Mouse (Mus musculus) lung, embryonic 16.5 days (tissue): ENCODE measurements around the gene Trappc6b. TPM values are rescaled to one million over a fixed set of nuclear protein-coding genes. Genes with fewer than 3 reads are reported as not detected.
A peak's percentile ranks its signal among the peaks of the same experiment; 100 is the strongest.
"Not testable (repeated sequence)": the region's sequence is repeated elsewhere in the genome, so short reads cannot be mapped to it uniquely, and the experiment has no call there.

Source experiments
- ATAC-seq: fragments of 200-750 bp; cut with Nextera tagmentation; 2 replicates; pipeline ENCODE4 v1.8.0; 2017; ENCODE audit warnings: low read depth, mild to moderate bottlenecking, moderate library complexity
- H3K27ac ChIP-seq: fragments of 300-500 bp; sonication (generic); 2 replicates; pipeline ENCODE4 v1.5.1; 2014; ENCODE audit warnings: mild to moderate bottlenecking, control low read depth, low read length
- H3K27me3 ChIP-seq: fragments of 300-500 bp; sonication (generic); 2 replicates; pipeline ENCODE4 v1.6.1; 2014; ENCODE audit warnings: low read depth, low read length, mixed read lengths; ENCODE audit not compliant: control insufficient read depth, insufficient read depth
- H3K36me3 ChIP-seq: fragments of 300-500 bp; sonication (generic); 2 replicates; pipeline ENCODE4 v1.6.1; 2014; ENCODE audit warnings: low read length; ENCODE audit not compliant: control insufficient read depth, insufficient read depth
- H3K4me1 ChIP-seq: fragments of 300-500 bp; sonication (generic); replicated peaks from 2 replicates; pipeline ENCODE4 v1.6.1; 2014; ENCODE audit warnings: low read length, mixed read lengths; ENCODE audit not compliant: control insufficient read depth, insufficient read depth
- H3K4me2 ChIP-seq: fragments of 300-500 bp; sonication (generic); 2 replicates; pipeline ENCODE4 v1.6.1; 2014; ENCODE audit warnings: low read depth, low read length, control low read depth
- H3K4me3 ChIP-seq: fragments of 300-500 bp; sonication (generic); 2 replicates; pipeline ENCODE4 v1.5.1; 2014; ENCODE audit warnings: mild to moderate bottlenecking, low read length, control low read depth
- H3K9ac ChIP-seq: fragments of 300-500 bp; sonication (generic); 2 replicates; pipeline ENCODE4 v1.6.1; 2014; ENCODE audit warnings: low read length, control low read depth
- H3K9me3 ChIP-seq: fragments of 300-500 bp; sonication (generic); 2 replicates; pipeline ENCODE4 v1.6.1; 2016; ENCODE audit warnings: low read length; ENCODE audit not compliant: control insufficient read depth
- WGBS: fragments of 180-500 bp; shearing (Covaris S2); extraction: QIAGEN DNeasy Blood & Tissue Kit; methylation state at CpG from one replicate; pipeline ENCODE4 v1.1.7; 2014; 5-methylcytosine and 5-hydroxymethylcytosine counted together
- polyA plus RNA-seq: library from polyadenylated mRNA; unstranded; fragments of >200 nt; fragmentation: Nextera tagmentation; extraction: Ambion mirVana; gene quantifications from 2 replicates; pipeline ENCODE4 v1.2.1, GENCODE M21; 2015

Gene Trappc6b
- polyA plus RNA-seq, 1 experiment from 2014 or later: 97.0 TPM

- H3K4me2 ChIP-seq: no peak overlapping the region
- ATAC-seq: no peak
- H3K9me3 ChIP-seq: no peaks in the 10 kb centered on the region
- 78% methylated on average over 8 of the region's 8 CpGs for WGBS
- H3K36me3 ChIP-seq: peaks cover 16% of the 10 kb centered on the region
- no peak overlapping the region for H3K27ac ChIP-seq
- no peak overlapping the region for H3K4me3 ChIP-seq
- no peak overlapping the region for H3K9ac ChIP-seq
- H3K4me1 ChIP-seq: peaks cover 16% of the 10 kb centered on the region
- no peaks in the 10 kb centered on the region for H3K27me3 ChIP-seq
Measured at GRCm38 (mm10) chr12:59064837-59065236, 3.6 kb upstream of the Trappc6b start.

DNA sequence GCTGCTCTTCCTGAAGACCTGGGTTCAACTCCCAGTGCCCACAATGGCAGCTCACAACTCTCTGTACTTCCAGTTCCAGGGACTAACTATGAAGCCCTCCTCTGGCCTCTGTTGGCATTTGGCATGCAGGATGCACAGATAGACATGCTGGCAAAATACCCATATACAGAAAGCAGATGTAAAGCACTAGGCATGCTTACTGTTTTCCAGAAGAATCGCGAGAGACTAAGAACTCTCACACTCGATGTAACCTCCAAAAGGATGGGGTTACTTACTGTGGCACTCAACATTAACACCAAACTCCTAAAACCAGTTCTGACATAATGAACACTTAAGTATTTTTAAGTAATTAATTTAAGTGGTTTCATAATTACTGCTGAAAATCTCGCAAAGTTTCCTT, 950 bp downstream of the Trappc6b start:
- no peak for ATAC-seq

GRCm38 (mm10) chr12:59058242-59058641, 3.0 kb downstream of the Trappc6b start:
- H3K4me1 ChIP-seq, H3K4me3 ChIP-seq, H3K27ac ChIP-seq, H3K4me2 ChIP-seq, ATAC-seq, H3K27me3 ChIP-seq, H3K9ac ChIP-seq, H3K9me3 ChIP-seq: not testable (repeated sequence)
- 77% methylated on average over 5 of the region's 5 CpGs for WGBS
- peaks cover 15% of the 10 kb centered on the region for H3K36me3 ChIP-seq

More for the DNA sequence above, 950 bp downstream of the Trappc6b start:
- no peaks in the 10 kb centered on the region for H3K27me3 ChIP-seq
- H3K4me1 ChIP-seq: peaks cover 10% of the 10 kb centered on the region; the same call in 1 of the 2 replicates
- 37% methylated on average over 4 of the region's 4 CpGs for WGBS
- H3K36me3 ChIP-seq: peaks cover 13% of the 10 kb centered on the region
- H3K4me2 ChIP-seq: peak overlapping the region; percentile 80
- H3K9me3 ChIP-seq: no peaks in the 10 kb centered on the region
- peak overlapping the region; percentile 84 for H3K4me3 ChIP-seq
- H3K27ac ChIP-seq: peak overlapping the region; percentile 91
- peak overlapping the region; percentile 95 for H3K9ac ChIP-seq

- 96% methylated on average over 11 of the region's 11 CpGs for WGBS
- ATAC-seq: no peak
Measured at GRCm38 (mm10) chr12:59056222-59056621, 5.0 kb downstream of the Trappc6b start.

GRCm38 (mm10) chr12:59055196-59055850, 5.9 kb downstream of the Trappc6b start:
- no peaks in the 10 kb centered on the region for H3K27me3 ChIP-seq
- no peak overlapping the region for H3K4me3 ChIP-seq
- no peak overlapping the region for H3K9ac ChIP-seq
- peaks cover 8% of the 10 kb centered on the region; the same call in 1 of the 2 replicates for H3K4me1 ChIP-seq
- ATAC-seq: no peak
- H3K4me2 ChIP-seq: no peak overlapping the region
- WGBS: 60% methylated on average over 4 of the region's 4 CpGs
- H3K27ac ChIP-seq: no peak overlapping the region
- H3K36me3 ChIP-seq: peaks cover 15% of the 10 kb centered on the region
- H3K9me3 ChIP-seq: no peaks in the 10 kb centered on the region

More at GRCm38 (mm10) chr12:59056222-59056621, 5.0 kb downstream of the Trappc6b start:
- no peak overlapping the region for H3K4me2 ChIP-seq
- no peak overlapping the region for H3K4me3 ChIP-seq
- peaks cover 8% of the 10 kb centered on the region; the same call in 1 of the 2 replicates for H3K4me1 ChIP-seq
- no peak overlapping the region for H3K9ac ChIP-seq
- peaks cover 15% of the 10 kb centered on the region for H3K36me3 ChIP-seq
- no peaks in the 10 kb centered on the region for H3K27me3 ChIP-seq
- H3K9me3 ChIP-seq: no peaks in the 10 kb centered on the region
- H3K27ac ChIP-seq: no peak overlapping the region

GRCm38 (mm10) chr12:59053976-59054375, 7.3 kb downstream of the Trappc6b start:
- no peaks in the 10 kb centered on the region for H3K27me3 ChIP-seq
- H3K4me1 ChIP-seq: no peaks in the 10 kb centered on the region
- no peak overlapping the region for H3K4me3 ChIP-seq
- ATAC-seq: no peak
- no peak overlapping the region for H3K4me2 ChIP-seq
- peaks cover 14% of the 10 kb centered on the region for H3K36me3 ChIP-seq
- H3K27ac ChIP-seq: no peak overlapping the region
- no peaks in the 10 kb centered on the region for H3K9me3 ChIP-seq
- H3K9ac ChIP-seq: no peak overlapping the region

DNA sequence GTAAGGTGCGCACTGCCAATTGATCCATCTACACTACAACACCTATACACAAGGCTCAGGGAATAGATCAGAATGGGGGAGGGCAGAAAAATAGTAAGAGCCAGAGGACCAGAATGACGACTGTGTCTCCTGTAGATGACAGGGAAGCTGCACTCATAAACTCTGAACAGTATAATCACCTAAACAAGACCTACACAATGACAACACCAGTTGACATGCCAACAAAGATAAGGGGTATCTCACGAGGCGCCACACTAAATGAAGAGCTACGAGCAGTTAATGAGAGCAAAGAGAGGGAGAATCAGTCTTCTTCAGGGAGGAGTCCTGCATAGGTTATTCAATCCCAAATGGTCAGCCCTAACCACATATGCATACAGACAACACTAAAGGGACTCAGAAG, 8.1 kb downstream of the Trappc6b start:
- H3K4me2 ChIP-seq: no peak overlapping the region
- H3K36me3 ChIP-seq: peaks cover 12% of the 10 kb centered on the region
- H3K27ac ChIP-seq: no peak overlapping the region
- no peak for ATAC-seq
- WGBS: 81% methylated on average over 5 of the region's 5 CpGs
- no peak overlapping the region for H3K9ac ChIP-seq
- H3K4me1 ChIP-seq: no peaks in the 10 kb centered on the region
- no peaks in the 10 kb centered on the region for H3K9me3 ChIP-seq
- no peaks in the 10 kb centered on the region for H3K27me3 ChIP-seq
- no peak overlapping the region for H3K4me3 ChIP-seq

GRCm38 (mm10) chr12:59052470-59052869, 8.8 kb downstream of the Trappc6b start:
- no peak for ATAC-seq
- WGBS: 85% methylated on average over 3 of the region's 3 CpGs

GRCm38 (mm10) chr12:59040851-59041250, 20.4 kb downstream of the Trappc6b start:
- no peak overlapping the region for H3K4me3 ChIP-seq
- peaks cover 12% of the 10 kb centered on the region; the same call in 1 of the 2 replicates for H3K4me1 ChIP-seq
- peak overlapping the region; percentile 75 for H3K27ac ChIP-seq
- H3K4me2 ChIP-seq: no peak overlapping the region
- H3K9me3 ChIP-seq: no peaks in the 10 kb centered on the region
- H3K27me3 ChIP-seq: no peaks in the 10 kb centered on the region
- H3K9ac ChIP-seq: no peak overlapping the region
- peak; percentile 48; the same call in 1 of the 2 replicates for ATAC-seq
- H3K36me3 ChIP-seq: peaks cover 27% of the 10 kb centered on the region
- WGBS: 14% methylated on average over 7 of the region's 7 CpGs

More at GRCm38 (mm10) chr12:59052470-59052869, 8.8 kb downstream of the Trappc6b start:
- Histone ChIP-seq H3K27me3 (no peaks in the 10 kb centered on the region), H3K9me3 (no peaks in the 10 kb centered on the region), H3K4me2 (no peak overlapping the region), H3K9ac (no peak overlapping the region), H3K4me1 (no peaks in the 10 kb centered on the region), H3K27ac (no peak overlapping the region), H3K36me3 (peaks cover 12% of the 10 kb centered on the region), H3K4me3 (no peak overlapping the region)
